Mouse (Mus musculus): ENCODE data around the gene Bag3. TPM values are rescaled to one million over a fixed set of nuclear protein-coding genes. Genes with fewer than 3 reads are reported as not detected.
A peak's percentile ranks its signal among the peaks of the same experiment; 100 is the strongest.

The Bag3 gene
- polyA plus RNA-seq, 1 experiment from 2014 or later, result 5.7 TPM

- ATAC-seq (replicated peaks; ENCODE audit: low FRiP score), result 0 out of 2 replicates have a peak, but pooled peaks have one; percentile 36
- no peak overlapping the region for H3K4me3 ChIP-seq (ENCODE audit: low read depth, low read length)
- H3K4me1 ChIP-seq (replicated peaks; ENCODE audit: control insufficient read depth, insufficient read depth, low read length), result peaks cover 34% of the 10 kb centered on the region; the same call in 1 of the 2 replicates
These were observed 7.6 kb downstream of the Bag3 start for GRCm38 (mm10) chr7:128531031-128531430.

GRCm38 (mm10) chr7:128531929-128532328, 8.5 kb downstream of the Bag3 start:
- DNase-seq (ENCODE audit: low spot score) (no peak), ATAC-seq (replicated peaks; ENCODE audit: low FRiP score) (no peak)
- no peak overlapping the region for H3K9ac ChIP-seq (ENCODE audit: low read length)
- H3K4me3 ChIP-seq (ENCODE audit: low read depth, low read length), result no peak overlapping the region
- no peak overlapping the region for H3K27ac ChIP-seq (ENCODE audit: low read depth, low read length)
- 72% methylated on average over 6 of the region's 6 CpGs for WGBS
- no peak overlapping the region for H3K4me2 ChIP-seq (ENCODE audit: low read depth, low read length, severe bottlenecking)
- no peaks in the 10 kb centered on the region for H3K36me3 ChIP-seq (ENCODE audit: control insufficient read depth, insufficient read depth, low read length)
- H3K9me3 ChIP-seq (ENCODE audit: control insufficient read depth, low read length), result no peaks in the 10 kb centered on the region
- peaks cover 34% of the 10 kb centered on the region; the same call in 1 of the 2 replicates for H3K4me1 ChIP-seq (replicated peaks; ENCODE audit: control insufficient read depth, insufficient read depth, low read length)
- no peaks in the 10 kb centered on the region for H3K27me3 ChIP-seq (ENCODE audit: control insufficient read depth, insufficient read depth, low read length)

More at GRCm38 (mm10) chr7:128531031-128531430, 7.6 kb downstream of the Bag3 start:
- Histone ChIP-seq H3K9ac (ENCODE audit: low read length) (peak overlapping the region; percentile 35), H3K9me3 (ENCODE audit: control insufficient read depth, low read length) (no peaks in the 10 kb centered on the region), H3K4me2 (ENCODE audit: low read depth, low read length, severe bottlenecking) (peak overlapping the region; percentile 29; the same call in 1 of the 2 replicates), H3K27ac (ENCODE audit: low read depth, low read length) (no peak overlapping the region), H3K27me3 (ENCODE audit: control insufficient read depth, insufficient read depth, low read length) (no peaks in the 10 kb centered on the region), H3K36me3 (ENCODE audit: control insufficient read depth, insufficient read depth, low read length) (no peaks in the 10 kb centered on the region)
- 13% methylated on average over 11 of the region's 11 CpGs for WGBS
- DNase-seq (ENCODE audit: low spot score), result peak; percentile 63

- H3K4me3 ChIP-seq (ENCODE audit: low read depth, low read length), result no peak overlapping the region
- no peaks in the 10 kb centered on the region for H3K36me3 ChIP-seq (ENCODE audit: control insufficient read depth, insufficient read depth, low read length)
- H3K27me3 ChIP-seq (ENCODE audit: control insufficient read depth, insufficient read depth, low read length), result no peaks in the 10 kb centered on the region
- no peak for DNase-seq (ENCODE audit: low spot score)
- no peak overlapping the region for H3K4me2 ChIP-seq (ENCODE audit: low read depth, low read length, severe bottlenecking)
- peaks cover 34% of the 10 kb centered on the region; the same call in 1 of the 2 replicates for H3K4me1 ChIP-seq (replicated peaks; ENCODE audit: control insufficient read depth, insufficient read depth, low read length)
- H3K9me3 ChIP-seq (ENCODE audit: control insufficient read depth, low read length), result no peaks in the 10 kb centered on the region
- no peak for ATAC-seq (replicated peaks; ENCODE audit: low FRiP score)
- WGBS, result 83% methylated on average over 6 of the region's 6 CpGs
- no peak overlapping the region for H3K9ac ChIP-seq (ENCODE audit: low read length)
- 0 out of 2 replicates have a peak overlapping the region, but pooled peaks have one; percentile 15 for H3K27ac ChIP-seq (ENCODE audit: low read depth, low read length)
These were observed 9.2 kb downstream of the Bag3 start for GRCm38 (mm10) chr7:128532441-128533166.

GRCm38 (mm10) chr7:128534984-128535491, 11.6 kb downstream of the Bag3 start:
- H3K9ac ChIP-seq (ENCODE audit: low read length), result no peak overlapping the region; the same call in 1 of the 2 replicates
- peaks cover 32% of the 10 kb centered on the region; the same call in 1 of the 2 replicates for H3K4me1 ChIP-seq (replicated peaks; ENCODE audit: control insufficient read depth, insufficient read depth, low read length)
- no peak overlapping the region for H3K4me2 ChIP-seq (ENCODE audit: low read depth, low read length, severe bottlenecking)
- peak; percentile 57 for DNase-seq (ENCODE audit: low spot score)
- H3K27me3 ChIP-seq (ENCODE audit: control insufficient read depth, insufficient read depth, low read length), result no peaks in the 10 kb centered on the region
- no peak for ATAC-seq (replicated peaks; ENCODE audit: low FRiP score)
- 23% methylated on average over 5 of the region's 5 CpGs for WGBS
- no peak overlapping the region for H3K4me3 ChIP-seq (ENCODE audit: low read depth, low read length)
- H3K9me3 ChIP-seq (ENCODE audit: control insufficient read depth, low read length), result no peaks in the 10 kb centered on the region
- H3K27ac ChIP-seq (ENCODE audit: low read depth, low read length), result peak overlapping the region; percentile 53; the same call in 1 of the 2 replicates
- H3K36me3 ChIP-seq (ENCODE audit: control insufficient read depth, insufficient read depth, low read length), result no peaks in the 10 kb centered on the region

GRCm38 (mm10) chr7:128536074-128536473, 12.7 kb downstream of the Bag3 start:
- H3K27ac ChIP-seq (ENCODE audit: low read depth, low read length), result peak overlapping the region; percentile 53; the same call in 1 of the 2 replicates
- H3K4me3 ChIP-seq (ENCODE audit: low read depth, low read length), result no peak overlapping the region
- H3K4me2 ChIP-seq (ENCODE audit: low read depth, low read length, severe bottlenecking), result no peak overlapping the region
- WGBS, result 14% methylated on average over 3 of the region's 3 CpGs
- no peak overlapping the region for H3K9ac ChIP-seq (ENCODE audit: low read length)
- ATAC-seq (replicated peaks; ENCODE audit: low FRiP score), result no peak
- H3K4me1 ChIP-seq (replicated peaks; ENCODE audit: control insufficient read depth, insufficient read depth, low read length), result peaks cover 28% of the 10 kb centered on the region; the same call in 1 of the 2 replicates
- no peaks in the 10 kb centered on the region for H3K9me3 ChIP-seq (ENCODE audit: control insufficient read depth, low read length)
- DNase-seq (ENCODE audit: low spot score), result no peak
- no peaks in the 10 kb centered on the region for H3K36me3 ChIP-seq (ENCODE audit: control insufficient read depth, insufficient read depth, low read length)
- H3K27me3 ChIP-seq (ENCODE audit: control insufficient read depth, insufficient read depth, low read length), result no peaks in the 10 kb centered on the region

GRCm38 (mm10) chr7:128537676-128538075, 14.3 kb downstream of the Bag3 start:
- Histone ChIP-seq H3K4me1 (replicated peaks; ENCODE audit: control insufficient read depth, insufficient read depth, low read length) (peaks cover 22% of the 10 kb centered on the region; the same call in 1 of the 2 replicates), H3K9me3 (ENCODE audit: control insufficient read depth, low read length) (no peaks in the 10 kb centered on the region), H3K4me2 (ENCODE audit: low read depth, low read length, severe bottlenecking) (no peak overlapping the region), H3K27me3 (ENCODE audit: control insufficient read depth, insufficient read depth, low read length) (no peaks in the 10 kb centered on the region), H3K27ac (ENCODE audit: low read depth, low read length) (no peak overlapping the region), H3K36me3 (ENCODE audit: control insufficient read depth, insufficient read depth, low read length) (no peaks in the 10 kb centered on the region), H3K4me3 (ENCODE audit: low read depth, low read length) (no peak overlapping the region), H3K9ac (ENCODE audit: low read length) (no peak overlapping the region)
- 83% methylated on average over 4 of the region's 4 CpGs for WGBS
- DNase-seq (ENCODE audit: low spot score) (no peak), ATAC-seq (replicated peaks; ENCODE audit: low FRiP score) (no peak)

- WGBS, result 67% methylated on average over 4 of the region's 4 CpGs
- no peaks in the 10 kb centered on the region for H3K36me3 ChIP-seq (ENCODE audit: control insufficient read depth, insufficient read depth, low read length)
- H3K9me3 ChIP-seq (ENCODE audit: control insufficient read depth, low read length), result no peaks in the 10 kb centered on the region
- H3K4me2 ChIP-seq (ENCODE audit: low read depth, low read length, severe bottlenecking), result no peak overlapping the region
- peaks cover 18% of the 10 kb centered on the region; the same call in 1 of the 2 replicates for H3K4me1 ChIP-seq (replicated peaks; ENCODE audit: control insufficient read depth, insufficient read depth, low read length)
- H3K27ac ChIP-seq (ENCODE audit: low read depth, low read length), result no peak overlapping the region
- no peak overlapping the region for H3K4me3 ChIP-seq (ENCODE audit: low read depth, low read length)
- H3K27me3 ChIP-seq (ENCODE audit: control insufficient read depth, insufficient read depth, low read length), result no peaks in the 10 kb centered on the region
- H3K9ac ChIP-seq (ENCODE audit: low read length), result no peak overlapping the region
- DNase-seq (ENCODE audit: low spot score) (no peak), ATAC-seq (replicated peaks; ENCODE audit: low FRiP score) (no peak)
These were observed 14.8 kb downstream of the Bag3 start for GRCm38 (mm10) chr7:128538196-128538595.

GRCm38 (mm10) chr7:128538769-128539168, 15.4 kb downstream of the Bag3 start:
- no peaks in the 10 kb centered on the region for H3K27me3 ChIP-seq (ENCODE audit: control insufficient read depth, insufficient read depth, low read length)

More at GRCm38 (mm10) chr7:128538769-128539168, 15.4 kb downstream of the Bag3 start:
- ATAC-seq (replicated peaks; ENCODE audit: low FRiP score) (no peak), DNase-seq (ENCODE audit: low spot score) (no peak)
- Histone ChIP-seq H3K4me1 (replicated peaks; ENCODE audit: control insufficient read depth, insufficient read depth, low read length) (peaks cover 14% of the 10 kb centered on the region; the same call in 1 of the 2 replicates), H3K27ac (ENCODE audit: low read depth, low read length) (no peak overlapping the region), H3K4me2 (ENCODE audit: low read depth, low read length, severe bottlenecking) (no peak overlapping the region), H3K9me3 (ENCODE audit: control insufficient read depth, low read length) (no peaks in the 10 kb centered on the region), H3K4me3 (ENCODE audit: low read depth, low read length) (no peak overlapping the region), H3K9ac (ENCODE audit: low read length) (no peak overlapping the region), H3K36me3 (ENCODE audit: control insufficient read depth, insufficient read depth, low read length) (no peaks in the 10 kb centered on the region)
- 76% methylated on average over 5 of the region's 5 CpGs for WGBS

Measured in forebrain, embryonic 11.5 days (tissue).